Mouse (Mus musculus) left cerebral cortex, adult 11 months (tissue): ENCODE data around the gene Gpatch3.

Source experiments
- DNase-seq: peaks from one replicate; pipeline ENCODE4 v3.0.0; 2022; ENCODE audit warnings: low spot score

Gpatch3 gene

DNA sequence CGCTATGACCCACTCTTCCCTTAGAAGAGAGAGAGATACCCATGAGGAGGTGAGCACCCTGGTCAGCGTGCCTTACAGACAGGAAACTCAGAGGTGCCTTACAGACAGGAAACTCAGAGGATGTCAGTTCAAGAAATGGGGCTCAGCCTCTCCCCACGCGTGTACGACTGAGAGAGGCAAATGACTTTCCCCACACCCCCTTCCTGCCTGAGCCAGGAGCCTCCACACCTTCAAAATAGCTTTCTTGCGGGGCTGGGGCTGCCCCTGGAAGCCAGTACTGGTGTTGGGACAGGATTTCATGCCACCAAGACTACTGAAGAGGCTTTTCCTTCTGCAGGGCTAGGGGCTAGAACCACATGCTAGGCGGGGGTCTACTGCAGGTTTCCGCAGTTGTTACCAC lies 46.1 kb downstream of the Gpatch3 start:
- no peak for DNase-seq

DNA sequence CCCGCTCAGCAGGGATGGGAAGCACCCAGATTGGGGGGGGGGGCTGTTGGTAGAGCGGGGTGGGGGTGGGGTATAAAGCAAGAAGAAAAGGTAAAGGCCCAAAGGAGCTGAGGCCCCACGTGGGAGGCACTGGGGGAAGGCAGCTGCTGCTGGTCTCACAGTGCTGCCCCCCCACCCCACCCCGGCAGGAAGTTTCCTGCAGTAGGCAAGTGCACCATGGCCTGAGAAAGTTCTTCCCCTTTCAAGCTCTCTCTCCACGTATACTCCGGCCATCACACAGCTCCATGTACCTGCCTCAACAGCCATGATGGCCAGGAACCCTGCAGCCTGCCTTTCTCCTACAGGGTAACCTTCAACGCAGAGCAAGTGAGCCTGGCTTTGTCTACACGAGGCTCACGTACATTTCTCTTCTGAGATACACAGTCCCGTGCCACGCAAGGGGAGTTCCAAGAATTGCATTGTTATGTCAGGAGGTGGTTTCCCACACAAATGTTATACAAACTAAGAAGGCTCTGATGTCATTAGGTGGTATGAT lies 47.7 kb downstream of the Gpatch3 start:
- DNase-seq: no peak

DNA sequence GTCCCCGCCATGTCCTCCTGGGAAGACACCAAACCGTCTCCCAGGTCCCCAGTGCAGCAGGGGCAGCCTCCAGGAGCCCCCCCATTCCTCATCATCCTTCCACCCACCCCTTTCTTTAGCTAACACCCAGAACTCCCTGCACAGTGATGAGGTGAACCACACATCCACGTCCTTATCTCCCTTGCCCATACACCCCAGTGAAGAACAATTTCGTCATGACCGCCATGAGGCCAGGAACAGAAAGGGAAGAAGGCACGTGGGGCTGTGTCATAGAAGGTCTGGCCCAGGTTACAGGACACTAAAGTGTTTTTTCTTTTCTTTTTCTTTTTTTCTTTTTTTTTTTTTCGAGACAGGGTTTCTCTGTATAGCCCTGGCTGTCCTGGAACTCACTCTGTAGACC lies 50.3 kb downstream of the Gpatch3 start:
- DNase-seq: no peak

DNA sequence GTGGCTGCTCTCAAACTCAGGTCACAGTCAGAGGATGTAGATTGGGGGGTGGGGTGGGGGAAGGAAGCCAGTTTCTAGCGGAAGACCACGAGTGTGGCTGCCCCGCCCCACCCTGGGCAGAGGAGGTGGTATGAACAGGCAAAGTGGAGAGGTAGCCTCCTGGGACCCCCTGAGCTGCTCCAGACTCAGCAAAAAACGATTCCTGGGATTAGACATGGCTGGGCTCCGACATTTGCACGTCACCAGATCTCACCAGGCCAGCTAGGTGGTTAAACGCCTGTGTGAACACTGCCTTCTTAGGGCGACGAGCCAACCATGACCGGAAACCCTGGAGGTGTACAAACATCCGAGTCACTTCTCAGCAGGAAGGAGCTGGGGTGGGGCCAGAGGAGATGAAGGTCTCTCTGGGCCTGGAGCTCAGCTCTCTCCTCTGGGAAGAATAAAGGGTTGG lies 51.1 kb downstream of the Gpatch3 start:
- no peak for DNase-seq

DNA sequence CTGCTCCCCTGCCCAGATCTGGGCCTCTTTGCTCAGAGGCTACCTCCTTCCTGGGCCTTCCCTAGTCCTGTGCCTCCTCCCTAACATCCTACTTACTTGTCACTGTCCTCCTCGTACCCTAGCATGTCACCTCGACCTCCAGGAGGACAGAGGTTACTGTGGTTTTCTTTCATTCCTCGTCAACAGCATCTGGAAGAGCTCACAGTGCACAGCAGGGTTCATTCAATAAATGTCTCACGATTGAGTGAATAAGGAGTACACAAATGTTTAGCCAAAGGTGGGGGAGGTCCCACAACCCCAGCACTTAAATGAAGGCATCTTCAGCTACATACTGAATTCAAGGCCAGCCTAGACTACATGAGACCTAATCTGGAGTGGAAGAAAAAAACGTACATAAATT lies 51.7 kb downstream of the Gpatch3 start:
- DNase-seq: no peak

DNA sequence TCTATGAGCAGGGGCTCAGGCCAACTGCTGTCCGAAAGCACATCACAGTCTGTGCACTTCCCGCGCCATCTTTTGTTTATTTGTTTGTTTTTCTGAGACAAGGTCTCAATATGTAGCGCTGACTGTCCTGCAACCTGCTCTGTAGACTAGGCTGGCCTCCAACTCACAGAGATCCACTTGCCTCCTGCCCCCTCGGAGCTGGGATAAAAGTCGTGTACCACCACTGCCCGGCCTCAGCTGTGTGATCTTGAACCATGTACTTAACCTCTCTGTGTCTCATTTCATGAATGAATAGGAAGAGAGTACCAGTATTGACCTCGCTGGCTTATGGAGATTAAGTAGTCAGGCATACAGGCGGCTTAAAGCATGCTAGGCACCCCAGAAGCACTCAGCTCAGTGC lies 52.1 kb downstream of the Gpatch3 start:
- DNase-seq: no peak

DNA sequence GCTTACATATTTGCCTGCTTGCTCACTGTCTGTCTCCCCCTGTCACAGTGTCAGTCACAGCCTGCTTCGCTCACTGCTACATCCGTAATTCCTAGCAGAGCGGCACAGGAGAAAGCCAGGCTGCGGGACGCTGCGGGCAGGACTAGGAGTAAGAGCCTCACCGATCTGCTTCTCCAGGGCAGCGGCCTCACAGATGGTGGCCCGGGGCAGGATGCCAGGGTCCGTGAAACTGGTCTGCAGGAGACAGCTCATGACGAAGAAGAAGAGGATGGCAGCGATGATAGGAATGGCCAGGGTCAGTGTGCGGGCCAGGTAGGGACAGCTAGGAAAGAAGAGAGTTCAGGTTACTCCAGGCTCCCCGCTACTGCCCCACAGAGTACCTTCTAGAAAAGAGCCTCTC lies 52.5 kb downstream of the Gpatch3 start:
- no peak for DNase-seq

DNA sequence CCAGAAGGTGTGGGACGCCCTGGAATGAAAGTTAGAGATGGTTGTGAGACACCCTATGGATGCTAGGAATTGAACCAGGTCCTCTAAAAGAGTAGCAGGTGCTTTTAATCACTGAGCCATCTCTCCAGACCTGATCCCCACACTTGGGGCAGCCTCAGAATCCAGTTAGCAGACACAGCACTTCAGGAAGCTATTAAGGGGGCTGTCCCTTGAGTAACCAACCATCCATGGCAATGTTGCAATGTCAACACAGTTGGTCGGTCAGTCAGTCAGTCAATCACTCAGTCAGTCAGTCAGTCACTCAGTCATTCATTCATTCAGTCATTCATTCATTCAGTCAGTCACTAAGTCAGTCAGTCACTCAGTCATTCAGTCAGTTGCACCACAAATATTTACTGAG lies 54.0 kb downstream of the Gpatch3 start:
- no peak for DNase-seq

DNA sequence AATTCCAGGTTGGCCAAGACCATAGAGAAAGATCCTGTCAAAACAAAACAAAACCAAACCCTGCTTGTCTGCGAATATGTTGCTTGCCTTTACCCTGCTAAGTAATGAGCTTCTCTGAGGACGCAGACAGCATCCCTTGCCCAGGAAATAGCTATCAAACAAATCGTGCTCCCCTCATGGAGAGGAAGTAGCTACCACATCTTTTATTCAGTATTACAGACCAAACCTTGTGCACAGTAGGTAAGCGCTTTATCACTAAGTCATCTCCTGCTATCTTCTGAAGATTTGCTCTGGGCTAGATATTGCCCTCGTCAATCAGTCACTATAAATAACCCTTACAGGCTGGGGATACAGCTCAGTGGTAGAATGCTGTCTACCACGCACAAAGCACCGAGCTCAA lies 54.6 kb downstream of the Gpatch3 start:
- DNase-seq: no peak

DNA sequence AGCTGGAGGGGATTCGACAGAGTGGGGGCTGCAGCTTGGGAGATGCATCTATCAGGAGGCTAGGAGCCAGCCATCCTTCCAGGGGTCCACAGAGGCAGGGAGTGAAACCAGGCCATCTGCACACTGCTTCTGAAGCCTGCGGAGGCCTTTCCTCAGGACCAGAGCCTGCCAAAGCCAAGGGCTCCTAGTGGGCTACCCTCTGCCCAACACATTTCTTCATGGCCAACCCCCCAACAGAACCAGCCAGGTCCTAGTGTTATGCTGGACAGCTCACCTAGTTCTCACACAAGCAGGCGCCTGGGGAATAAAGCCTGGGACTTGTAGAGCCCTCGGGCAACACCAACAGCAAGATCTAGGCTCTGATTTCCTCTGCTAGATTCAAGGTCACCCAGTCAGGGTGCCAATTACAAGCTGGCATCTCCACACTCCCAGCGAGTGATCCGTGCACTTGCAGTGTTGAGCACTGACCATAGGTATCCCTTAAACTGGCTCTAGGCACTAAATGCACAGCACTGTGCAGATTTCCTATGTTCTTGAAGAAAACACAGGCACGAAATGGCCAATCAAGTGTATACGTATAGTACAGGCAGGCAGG lies 55.9 kb downstream of the Gpatch3 start:
- no peak for DNase-seq

DNA sequence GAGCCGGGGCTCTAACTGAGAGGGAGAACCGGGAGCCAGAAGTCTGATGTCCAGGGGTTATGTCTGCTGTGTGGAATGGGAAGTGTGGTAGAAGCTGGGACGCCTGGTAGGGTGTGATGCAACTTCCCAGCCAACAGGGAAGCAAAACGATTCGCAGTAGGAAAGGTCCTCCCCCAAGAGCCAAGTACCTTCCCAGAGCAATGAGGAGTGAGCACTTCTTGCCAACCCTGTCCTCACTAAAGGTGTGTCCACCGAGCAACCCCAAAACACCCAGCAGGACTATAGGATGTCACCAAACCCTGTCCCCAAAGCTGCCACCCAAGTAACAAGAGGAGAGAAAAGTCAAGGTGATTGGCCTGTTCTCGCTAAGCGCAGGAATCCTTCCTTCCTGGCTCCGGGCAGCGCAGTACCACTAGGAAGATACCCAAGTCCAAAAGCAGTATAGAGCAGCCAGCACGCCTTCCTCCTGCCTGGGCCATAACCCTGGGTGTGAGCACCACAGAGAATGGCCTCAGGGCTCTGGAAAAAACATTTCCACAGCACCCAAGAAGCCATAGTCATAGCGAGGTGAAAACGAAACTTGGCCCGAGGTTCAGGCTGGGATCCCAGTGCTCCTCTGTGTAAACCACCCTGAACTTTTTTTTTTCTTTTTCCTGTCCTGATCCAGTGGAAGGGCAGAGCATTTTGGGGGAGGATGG lies 56.7 kb downstream of the Gpatch3 start:
- DNase-seq: no peak

DNA sequence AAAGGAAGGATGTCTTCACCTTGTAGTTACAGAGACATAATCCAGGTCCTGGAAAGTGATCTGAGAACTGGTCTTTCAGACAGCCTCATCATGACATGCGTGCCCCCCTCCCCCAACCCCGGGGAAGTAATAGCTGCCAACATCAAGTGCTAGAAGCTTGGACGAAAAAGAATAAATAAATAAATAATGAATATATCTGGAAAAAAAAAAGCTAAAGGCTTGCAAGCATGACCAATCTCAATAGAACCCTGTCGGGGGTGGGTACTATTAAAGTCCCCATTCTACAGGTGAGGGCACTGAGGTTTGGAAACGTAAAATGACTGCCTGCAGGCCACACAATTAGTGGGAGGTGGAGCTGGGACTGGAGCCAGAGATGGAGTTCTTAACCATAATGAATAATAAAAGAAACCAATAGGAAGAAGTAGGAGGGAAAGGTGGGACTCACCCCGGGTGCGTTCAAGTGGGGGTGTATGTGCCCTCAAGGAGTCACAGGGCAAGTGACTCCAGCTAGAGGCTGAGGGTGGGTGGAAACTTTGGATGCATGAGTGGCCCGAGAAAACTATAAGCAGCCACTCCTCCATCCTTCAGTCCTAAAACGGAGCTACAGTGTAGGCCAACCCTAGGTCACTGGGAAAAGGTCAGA lies 57.3 kb downstream of the Gpatch3 start:
- DNase-seq: no peak

DNA sequence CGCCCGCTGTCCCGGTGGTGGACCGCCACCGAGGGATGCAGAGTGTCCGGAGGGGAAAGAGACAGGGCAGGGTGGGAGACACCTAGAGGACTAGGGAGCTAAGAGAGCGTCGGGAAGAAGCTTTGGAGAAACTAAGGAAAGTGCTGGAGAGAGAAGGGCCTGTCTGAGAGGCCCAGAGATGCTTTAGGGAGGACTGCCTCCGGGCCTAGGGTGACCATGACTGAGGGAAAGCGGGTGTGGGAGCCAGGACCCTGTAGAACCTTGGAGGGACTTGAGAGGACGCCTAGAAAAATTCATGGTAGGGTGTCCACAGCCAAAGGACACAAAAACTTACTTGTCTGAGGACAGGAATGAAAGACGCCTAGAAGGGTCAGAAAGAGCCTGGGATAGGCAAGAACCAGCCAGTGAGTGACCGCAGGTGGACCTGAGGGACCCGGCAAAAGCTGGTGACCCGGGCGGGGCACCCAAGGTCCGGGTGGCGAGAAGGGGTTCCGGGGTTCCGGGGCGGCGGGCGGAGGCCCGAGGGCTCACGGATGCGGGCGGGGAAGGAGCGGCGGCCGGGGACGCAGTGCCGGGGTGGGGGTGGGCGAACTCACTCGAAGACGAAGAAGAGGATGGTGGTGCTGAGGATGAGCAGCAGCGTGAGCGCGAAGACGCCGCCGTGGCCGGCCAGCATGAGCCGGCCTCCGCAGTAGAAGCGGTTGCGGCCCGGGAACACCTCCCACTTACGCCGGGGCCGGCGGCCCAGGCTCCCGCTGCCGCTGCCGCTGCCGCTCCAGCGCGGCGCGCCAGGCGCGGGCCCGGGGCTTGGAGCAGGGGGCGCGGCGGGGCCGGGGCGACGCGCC lies 58.2 kb downstream of the Gpatch3 start:
- DNase-seq: no peak

DNA sequence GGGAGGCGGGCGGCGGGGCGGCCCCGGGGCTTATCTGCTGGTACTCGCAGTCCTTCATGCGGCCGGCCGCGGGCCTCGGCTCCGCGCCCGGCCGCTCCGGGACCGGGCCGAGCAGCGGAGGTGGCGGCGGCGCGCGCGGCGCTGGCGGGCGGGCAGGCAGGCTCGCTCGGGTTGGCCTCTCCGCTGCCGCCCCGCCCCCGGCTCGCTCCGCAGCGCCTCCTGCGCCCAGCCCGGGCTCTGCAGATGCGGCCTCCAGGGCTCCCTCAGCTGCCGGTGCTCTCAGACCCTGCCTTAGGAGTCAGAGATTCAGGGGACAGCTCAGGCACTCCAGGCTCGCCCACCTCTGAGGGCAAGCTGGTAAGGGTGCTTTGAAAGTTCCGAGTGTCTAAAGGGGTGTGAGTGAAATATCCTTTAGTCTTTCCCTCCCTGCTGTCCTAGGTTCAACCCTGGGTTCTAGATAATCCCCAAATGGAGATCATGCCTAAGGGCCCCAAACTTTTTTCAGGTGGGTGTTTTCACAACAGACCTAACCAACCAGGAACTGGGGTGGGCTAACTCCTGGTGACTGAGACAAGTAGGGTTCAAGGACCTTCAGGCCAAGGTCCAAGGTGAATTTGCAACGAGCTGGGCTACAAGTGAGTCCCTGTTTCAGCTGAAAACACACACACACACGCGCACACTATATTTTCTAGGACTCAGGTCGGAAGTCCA lies 58.9 kb downstream of the Gpatch3 start:
- DNase-seq: peak; percentile 74
